Mouse (Mus musculus) embryonic facial prominence, embryonic 10.5 days (tissue): ENCODE measurements around the gene Nxnl1. TPM values are rescaled to one million over a fixed set of nuclear protein-coding genes. Genes with fewer than 3 reads are reported as not detected.
A peak's percentile ranks its signal among the peaks of the same experiment; 100 is the strongest.
"Not testable (repeated sequence)": the region's sequence is repeated elsewhere in the genome, so short reads cannot be mapped to it uniquely, and the experiment has no call there.

Source experiments
- DNase-seq: peaks from one replicate; pipeline ENCODE4 v3.0.0-alpha.2; 2017; ENCODE audit warnings: low spot score
- H3K27ac ChIP-seq: fragments of 300-500 bp; sonication (generic); replicated peaks from 2 replicates; pipeline ENCODE4 v1.5.1; 2016; ENCODE audit warnings: mild to moderate bottlenecking
- H3K27me3 ChIP-seq: fragments of 300-500 bp; sonication (generic); replicated peaks from 2 replicates; pipeline ENCODE4 v1.6.1; 2016; ENCODE audit warnings: low read depth, mild to moderate bottlenecking; ENCODE audit not compliant: poor library complexity, severe bottlenecking
- H3K36me3 ChIP-seq: fragments of 300-500 bp; sonication (generic); replicated peaks from 2 replicates; pipeline ENCODE4 v1.6.1; 2016; ENCODE audit warnings: mild to moderate bottlenecking, moderate library complexity
- H3K4me1 ChIP-seq: fragments of 300-500 bp; sonication (generic); 2 replicates; pipeline ENCODE4 v1.6.1; 2016
- H3K4me3 ChIP-seq: fragments of 300-500 bp; sonication (generic); 2 replicates; pipeline ENCODE4 v1.5.1; 2016; ENCODE audit warnings: mild to moderate bottlenecking, moderate library complexity
- H3K9me3 ChIP-seq: fragments of 300-500 bp; sonication (generic); 2 replicates; pipeline ENCODE4 v1.6.1; 2016; ENCODE audit warnings: mild to moderate bottlenecking
- WGBS: fragments of 180-500 bp; shearing (Covaris S2); methylation state at CpG from one replicate; pipeline ENCODE4 v1.1.7; 2016; 5-methylcytosine and 5-hydroxymethylcytosine counted together
- polyA plus RNA-seq: library from polyadenylated mRNA; unstranded; fragments of >200 nt; fragmentation: Nextera tagmentation; extraction: Ambion mirVana; gene quantifications from 2 replicates; pipeline ENCODE4 v1.2.1, GENCODE M21; 2016

The Nxnl1 gene
- polyA plus RNA-seq, 1 experiment from 2014 or later, result 0.15 TPM

GRCm38 (mm10) chr8:71519037-71519825 lies 47.2 kb downstream of the Nxnl1 start:
- H3K4me3 ChIP-seq, H3K27ac ChIP-seq, H3K36me3 ChIP-seq, H3K9me3 ChIP-seq: not testable (repeated sequence)
- Histone ChIP-seq H3K4me1 (peaks cover 33% of the 10 kb centered on the region), H3K27me3 (peaks cover 21% of the 10 kb centered on the region)
- 42% methylated on average over 10 of the region's 10 CpGs for WGBS
- peak; percentile 75 for DNase-seq

DNA sequence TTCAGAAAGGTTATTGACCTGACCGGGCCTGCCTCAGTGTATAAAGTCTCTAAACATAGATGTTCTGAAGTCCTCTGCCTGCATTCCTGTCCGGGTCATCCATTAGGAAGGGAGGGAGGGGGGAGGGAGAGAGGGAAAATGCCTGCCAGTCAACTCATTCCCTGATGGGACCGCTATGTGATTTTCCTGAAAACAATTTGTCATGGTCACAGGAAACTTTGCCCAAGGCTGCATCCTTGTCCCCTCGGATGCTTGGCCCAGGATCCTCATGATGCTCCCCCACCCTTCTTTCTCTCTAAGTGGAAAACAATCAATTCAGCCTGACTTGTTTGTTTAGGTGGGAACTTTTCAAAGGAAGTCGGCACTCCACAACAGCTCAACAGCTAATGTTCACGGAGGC lies 49.6 kb downstream of the Nxnl1 start:
- H3K36me3 ChIP-seq, result no peaks in the 10 kb centered on the region
- H3K4me3 ChIP-seq, result no peak overlapping the region
- peaks cover 2% of the 10 kb centered on the region for H3K27me3 ChIP-seq
- no peaks in the 10 kb centered on the region for H3K9me3 ChIP-seq
- peak; percentile 48 for DNase-seq
- H3K27ac ChIP-seq, result no peak overlapping the region; the same call in 1 of the 2 replicates
- H3K4me1 ChIP-seq, result peaks cover 39% of the 10 kb centered on the region
- WGBS, result 9% methylated on average over 6 of the region's 6 CpGs

DNA sequence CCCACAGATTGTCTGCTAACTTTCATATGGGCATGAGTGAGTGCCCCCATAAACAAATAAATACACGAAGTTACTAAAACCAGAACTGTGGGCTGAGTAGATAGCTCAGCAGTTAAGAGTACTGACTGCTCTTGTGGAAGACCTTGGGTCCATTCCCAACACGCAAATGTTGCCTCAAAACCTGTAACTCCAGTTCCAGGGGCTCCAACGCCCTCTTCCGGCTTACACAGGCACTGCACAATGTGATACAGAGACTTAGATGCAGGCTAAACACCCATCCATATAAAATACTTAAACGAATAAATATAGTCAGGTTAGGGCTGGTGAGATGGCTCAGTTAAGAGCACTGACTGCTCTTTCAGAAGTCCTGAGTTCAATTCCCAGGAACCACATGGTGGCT lies 51.4 kb downstream of the Nxnl1 start:
- Histone ChIP-seq H3K9me3 (no peaks in the 10 kb centered on the region), H3K27me3 (peaks cover 20% of the 10 kb centered on the region), H3K4me1 (peaks cover 38% of the 10 kb centered on the region), H3K36me3 (no peaks in the 10 kb centered on the region), H3K27ac (no peak overlapping the region), H3K4me3 (no peak overlapping the region)
- no peak for DNase-seq
- WGBS, result 77% methylated on average over 5 of the region's 5 CpGs

GRCm38 (mm10) chr8:71513018-71513754 lies 53.2 kb downstream of the Nxnl1 start:
- Histone ChIP-seq H3K27ac (no peak overlapping the region; the same call in 1 of the 2 replicates), H3K4me3 (no peak overlapping the region), H3K9me3 (no peaks in the 10 kb centered on the region), H3K36me3 (no peaks in the 10 kb centered on the region), H3K27me3 (peaks cover 38% of the 10 kb centered on the region), H3K4me1 (peaks cover 47% of the 10 kb centered on the region)
- DNase-seq, result peak; percentile 30
- 73% methylated on average over 15 of the region's 15 CpGs for WGBS

- Histone ChIP-seq H3K27me3 (peaks cover 54% of the 10 kb centered on the region), H3K36me3 (no peaks in the 10 kb centered on the region), H3K9me3 (no peaks in the 10 kb centered on the region), H3K4me1 (peaks cover 47% of the 10 kb centered on the region), H3K4me3 (peak within 1 kb of the TSS; percentile 37; the same call in 1 of the 2 replicates), H3K27ac (peak within 1 kb of the TSS; percentile 65)
- peak; percentile 23 for DNase-seq
- 61% methylated on average over 14 of the region's 14 CpGs for WGBS
Observed at GRCm38 (mm10) chr8:71511644-71512043, 54.8 kb downstream of the Nxnl1 start, which contains the start of gene Plvap. Plvap (minus strand) TSS chr8:71511752.

Other genes with a start within 250 kb of the Nxnl1 start
- gene Use1, start 199.8 kb downstream of the Nxnl1 start, polyA plus RNA-seq, result 83.1 and 84.3 TPM in 2 replicates
- 4.0 and 5.0 TPM in 2 replicates for gene Ocel1, start 195.3 kb downstream of the Nxnl1 start, polyA plus RNA-seq
- 63.6 and 78.0 TPM in 2 replicates for gene Nr2f6, start 184.6 kb downstream of the Nxnl1 start, polyA plus RNA-seq
- gene Ushbp1, start 170.8 kb downstream of the Nxnl1 start, polyA plus RNA-seq, result 5.4 and 5.5 TPM in 2 replicates
- gene Babam1, start 169.7 kb downstream of the Nxnl1 start, polyA plus RNA-seq, result 109 and 110 TPM in 2 replicates
- gene Ankle1, start 160.6 kb downstream of the Nxnl1 start, polyA plus RNA-seq, result 35.6 and 38.8 TPM in 2 replicates
- gene Abhd8, start 102.9 kb downstream of the Nxnl1 start, polyA plus RNA-seq, result 66.4 and 69.4 TPM in 2 replicates
- 223 and 236 TPM in 2 replicates for gene Mrpl34, start 101.6 kb downstream of the Nxnl1 start, polyA plus RNA-seq
- 131 and 134 TPM in 2 replicates for gene Dda1, start 97.4 kb downstream of the Nxnl1 start, polyA plus RNA-seq
- 2.4 and 3.2 TPM in 2 replicates for gene Ano8, start 80.6 kb downstream of the Nxnl1 start, polyA plus RNA-seq
- 24.5 and 25.3 TPM in 2 replicates for gene Gtpbp3, start 78.5 kb downstream of the Nxnl1 start, polyA plus RNA-seq
- 58.0 and 59.2 TPM in 2 replicates for gene Plvap, start 54.8 kb downstream of the Nxnl1 start, polyA plus RNA-seq
- 0.12 and 0.26 TPM in 2 replicates for gene Ccdc194, start 40.9 kb downstream of the Nxnl1 start, polyA plus RNA-seq
- 5.8 and 7.2 TPM in 2 replicates for gene Bst2, start 29.1 kb downstream of the Nxnl1 start, polyA plus RNA-seq
- gene Mvb12a, start 23.7 kb downstream of the Nxnl1 start, polyA plus RNA-seq, result 76.9 and 80.7 TPM in 2 replicates
- 0.52 and 0.54 TPM in 2 replicates for gene Tmem221, start 7.7 kb downstream of the Nxnl1 start, polyA plus RNA-seq
- gene Slc27a1, start 2.3 kb upstream of the Nxnl1 start, polyA plus RNA-seq, result 21.8 and 30.7 TPM in 2 replicates
- 249 and 260 TPM in 2 replicates for gene Pgls, start 25.6 kb upstream of the Nxnl1 start, polyA plus RNA-seq
- 4.8 and 5.0 TPM in 2 replicates for gene Fam129c, start 31.0 kb upstream of the Nxnl1 start, polyA plus RNA-seq
- gene Colgalt1, start 44.4 kb upstream of the Nxnl1 start, polyA plus RNA-seq, result 52.1 and 53.7 TPM in 2 replicates
- gene Unc13a, start 105.2 kb upstream of the Nxnl1 start, polyA plus RNA-seq, result 2.2 TPM in 2 replicates
- 3.6 and 4.0 TPM in 2 replicates for gene Jak3, start 109.7 kb upstream of the Nxnl1 start, polyA plus RNA-seq
- gene Insl3, start 122.6 kb upstream of the Nxnl1 start, polyA plus RNA-seq, result 0.55 TPM in 1 of 2 replicates, not detected in the other
- gene B3gnt3, start 135.2 kb upstream of the Nxnl1 start, polyA plus RNA-seq, result 0.54 and 0.72 TPM in 2 replicates
- 6.0 and 7.9 TPM in 2 replicates for gene Fcho1, start 159.1 kb upstream of the Nxnl1 start, polyA plus RNA-seq